Mouse (Mus musculus) limb, embryonic 12.5 days (tissue): Measurements from ENCODE around the gene Map3k14. TPM values are rescaled to one million over a fixed set of nuclear protein-coding genes. Genes with fewer than 3 reads are reported as not detected.
A peak's percentile ranks its signal among the peaks of the same experiment; 100 is the strongest.
"Not testable (repeated sequence)": the region's sequence is repeated elsewhere in the genome, so short reads cannot be mapped to it uniquely, and the experiment has no call there.

Source experiments
- ATAC-seq: fragments of 200-750 bp; cut with Nextera tagmentation; 2 replicates; pipeline ENCODE4 v1.8.0; 2017; ENCODE audit warnings: low read depth, moderate TSS enrichment; ENCODE audit not compliant: insufficient number of reproducible peaks, insufficient read depth, low FRiP score, low TSS enrichment
- H3K27ac ChIP-seq: fragments of 300-500 bp; sonication (generic); 2 replicates; pipeline ENCODE4 v1.5.1; 2016; ENCODE audit warnings: mild to moderate bottlenecking, moderate library complexity
- H3K27me3 ChIP-seq: fragments of 300-500 bp; sonication (generic); 2 replicates; pipeline ENCODE4 v1.6.1; 2016; ENCODE audit warnings: mild to moderate bottlenecking, moderate library complexity
- H3K36me3 ChIP-seq: fragments of 300-500 bp; sonication (generic); 2 replicates; pipeline ENCODE4 v1.6.1; 2016; ENCODE audit warnings: mild to moderate bottlenecking, moderate library complexity
- H3K4me1 ChIP-seq: fragments of 300-500 bp; sonication (generic); replicated peaks from 2 replicates; pipeline ENCODE4 v1.6.1; 2016
- H3K4me2 ChIP-seq: fragments of 300-500 bp; sonication (generic); 2 replicates; pipeline ENCODE4 v1.6.1; 2016; ENCODE audit warnings: mild to moderate bottlenecking, moderate library complexity
- H3K4me3 ChIP-seq: fragments of 300-500 bp; sonication (generic); replicated peaks from 2 replicates; pipeline ENCODE4 v1.5.1; 2016; ENCODE audit warnings: mild to moderate bottlenecking
- H3K9ac ChIP-seq: fragments of 300-500 bp; sonication (generic); replicated peaks from 2 replicates; pipeline ENCODE4 v1.6.1; 2016; ENCODE audit warnings: mild to moderate bottlenecking, moderate library complexity
- H3K9me3 ChIP-seq: fragments of 300-500 bp; sonication (generic); 2 replicates; pipeline ENCODE4 v1.6.1; 2016; ENCODE audit warnings: mild to moderate bottlenecking, moderate library complexity
- WGBS: fragments of 180-500 bp; shearing (Covaris S2); methylation state at CpG from one replicate; pipeline ENCODE4 v1.1.7; 2016; 5-methylcytosine and 5-hydroxymethylcytosine counted together
- polyA plus RNA-seq: library from polyadenylated mRNA; unstranded; fragments of >200 nt; fragmentation: Nextera tagmentation; extraction: Ambion mirVana; gene quantifications from 2 replicates; pipeline ENCODE4 v1.2.1, GENCODE M21; 2016

The Map3k14 gene
- polyA plus RNA-seq, 1 experiment from 2014 or later = 4.2 TPM

DNA sequence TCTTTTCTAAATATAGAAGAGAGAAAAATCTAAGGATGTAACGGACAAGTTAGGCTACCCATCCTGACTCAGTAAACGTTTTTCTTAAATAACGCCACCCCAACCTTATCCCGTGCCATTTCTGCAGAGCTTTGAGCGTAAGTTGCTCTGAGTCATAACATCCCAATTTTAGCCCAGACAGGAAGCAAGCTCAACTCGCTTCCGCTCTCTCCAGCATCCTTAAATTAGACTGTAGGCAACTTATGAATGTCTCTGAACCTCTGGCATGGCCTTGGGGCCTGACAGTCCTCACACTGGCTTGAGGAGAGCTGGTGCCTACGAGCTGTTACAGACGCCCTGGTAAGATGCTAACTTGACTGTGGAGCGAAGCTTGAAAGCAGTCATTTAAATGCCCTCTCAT, 43.8 kb downstream of the Map3k14 start:
- Histone ChIP-seq H3K36me3 (peaks cover 75% of the 10 kb centered on the region), H3K9ac (no peak overlapping the region), H3K4me1 (peaks cover 8% of the 10 kb centered on the region), H3K4me2 (no peak overlapping the region), H3K9me3 (no peaks in the 10 kb centered on the region), H3K27ac (no peak overlapping the region), H3K27me3 (peaks cover 12% of the 10 kb centered on the region), H3K4me3 (no peak overlapping the region)
- no peak for ATAC-seq
- 87% methylated on average over 10 of the region's 10 CpGs for WGBS

DNA sequence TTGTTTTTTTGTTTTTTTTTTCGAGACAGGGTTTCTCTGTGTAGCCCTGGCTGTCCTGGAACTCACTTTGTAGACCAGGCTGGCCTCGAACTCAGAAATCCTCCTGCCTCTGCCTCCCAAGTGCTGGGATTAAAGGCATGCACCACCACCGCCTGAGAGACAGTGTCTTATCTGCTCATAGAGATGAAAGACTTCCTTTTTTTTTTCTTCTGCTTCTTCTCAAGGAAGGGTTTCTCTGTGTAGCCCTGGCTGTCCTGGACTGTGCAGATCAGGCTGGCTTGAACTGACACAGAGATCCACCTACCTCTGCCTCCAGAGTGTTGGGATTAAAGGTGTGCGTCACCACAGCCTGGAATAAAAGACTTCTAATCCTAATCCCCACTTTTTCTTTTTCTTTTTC, 44.6 kb downstream of the Map3k14 start:
- not testable (repeated sequence) for H3K4me2 ChIP-seq

DNA sequence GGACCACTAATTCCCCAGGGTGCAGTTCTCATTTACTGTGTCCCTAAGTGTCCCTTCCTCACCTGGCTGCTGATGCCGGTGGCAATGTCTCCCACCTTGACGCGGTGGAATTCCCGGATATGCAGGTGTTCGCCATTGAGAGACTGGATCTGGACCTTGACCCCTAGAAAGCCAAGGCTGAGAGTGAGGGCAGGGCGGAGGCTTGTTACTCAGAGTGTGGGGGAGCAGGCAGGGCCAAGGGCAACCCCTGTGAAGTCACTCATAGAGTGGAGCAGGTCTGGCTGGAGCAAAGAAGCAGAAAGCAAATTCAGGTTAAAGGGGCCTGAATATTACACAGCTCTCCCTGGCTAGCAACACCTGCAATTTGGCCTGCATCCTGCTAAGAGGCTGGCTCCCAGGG, 45.8 kb downstream of the Map3k14 start:
- no peak overlapping the region for H3K9ac ChIP-seq
- H3K36me3 ChIP-seq = peaks cover 59% of the 10 kb centered on the region
- 90% methylated on average over 6 of the region's 6 CpGs for whole genome bisulfite sequencing
- H3K9me3 ChIP-seq = no peaks in the 10 kb centered on the region
- H3K27me3 ChIP-seq = peaks cover 22% of the 10 kb centered on the region
- no peak overlapping the region for H3K27ac ChIP-seq
- H3K4me2 ChIP-seq = no peak overlapping the region
- ATAC-seq = no peak
- peaks cover 18% of the 10 kb centered on the region for H3K4me1 ChIP-seq
- no peak overlapping the region for H3K4me3 ChIP-seq

More for the DNA sequence above, 44.6 kb downstream of the Map3k14 start:
- not testable (repeated sequence) for H3K9ac ChIP-seq, H3K27ac ChIP-seq, H3K9me3 ChIP-seq, H3K4me3 ChIP-seq, ATAC-seq
- H3K4me1 ChIP-seq = peaks cover 15% of the 10 kb centered on the region
- WGBS = 87% methylated on average over 4 of the region's 4 CpGs
- H3K27me3 ChIP-seq = peaks cover 16% of the 10 kb centered on the region
- H3K36me3 ChIP-seq = peaks cover 72% of the 10 kb centered on the region

DNA sequence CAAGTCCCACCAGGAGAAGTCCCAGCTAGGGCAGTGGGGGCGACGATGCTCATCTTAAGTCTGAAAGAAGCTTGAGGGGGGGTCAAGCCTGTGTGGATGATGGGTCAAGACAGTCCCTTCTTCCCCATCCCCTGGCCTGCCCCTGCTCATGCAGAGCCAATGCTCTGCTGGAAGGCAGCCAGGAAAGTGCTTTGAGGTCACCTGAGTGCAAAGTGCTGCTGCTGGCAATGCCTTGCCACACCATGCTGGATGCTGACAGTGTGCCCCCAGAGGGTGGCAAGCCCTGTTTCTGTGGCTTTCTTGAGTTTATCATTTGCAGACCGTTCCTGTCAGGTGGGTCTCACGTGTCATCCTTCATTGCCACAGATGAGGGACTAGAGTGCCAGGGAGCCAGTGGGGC, 47.3 kb downstream of the Map3k14 start:
- Histone ChIP-seq H3K27ac (no peak overlapping the region), H3K4me2 (no peak overlapping the region), H3K9me3 (no peaks in the 10 kb centered on the region), H3K36me3 (peaks cover 46% of the 10 kb centered on the region), H3K9ac (no peak overlapping the region), H3K27me3 (peaks cover 25% of the 10 kb centered on the region), H3K4me3 (no peak overlapping the region), H3K4me1 (peaks cover 14% of the 10 kb centered on the region)
- ATAC-seq = no peak
- 86% methylated on average over 4 of the region's 4 CpGs for WGBS

DNA sequence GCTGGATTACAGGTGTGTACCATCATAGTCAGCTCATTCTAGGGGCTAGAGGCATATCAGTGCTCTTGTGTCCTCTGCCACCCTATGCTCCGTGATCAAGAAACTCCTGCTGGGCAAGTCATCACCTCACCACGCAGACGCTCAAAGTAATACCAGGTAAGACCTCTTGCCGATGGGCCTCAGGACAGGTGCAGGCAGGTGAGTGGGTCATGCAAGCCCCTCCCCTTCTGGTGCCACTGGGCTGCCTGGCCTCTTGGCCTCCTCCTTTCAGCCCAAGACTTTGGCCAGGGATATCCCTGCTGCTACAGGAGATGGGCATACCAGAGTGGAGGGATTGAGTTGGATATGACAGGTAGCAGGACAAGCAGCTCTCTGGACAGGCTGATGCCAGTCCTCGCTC, 48.0 kb downstream of the Map3k14 start:
- H3K9me3 ChIP-seq = no peaks in the 10 kb centered on the region
- no peak overlapping the region for H3K9ac ChIP-seq
- peaks cover 25% of the 10 kb centered on the region for H3K27me3 ChIP-seq
- no peak for ATAC-seq
- peaks cover 39% of the 10 kb centered on the region for H3K36me3 ChIP-seq
- no peak overlapping the region for H3K4me2 ChIP-seq
- H3K4me1 ChIP-seq = peaks cover 12% of the 10 kb centered on the region
- 82% methylated on average over 5 of the region's 5 CpGs for WGBS
- no peak overlapping the region for H3K27ac ChIP-seq
- H3K4me3 ChIP-seq = no peak overlapping the region

DNA sequence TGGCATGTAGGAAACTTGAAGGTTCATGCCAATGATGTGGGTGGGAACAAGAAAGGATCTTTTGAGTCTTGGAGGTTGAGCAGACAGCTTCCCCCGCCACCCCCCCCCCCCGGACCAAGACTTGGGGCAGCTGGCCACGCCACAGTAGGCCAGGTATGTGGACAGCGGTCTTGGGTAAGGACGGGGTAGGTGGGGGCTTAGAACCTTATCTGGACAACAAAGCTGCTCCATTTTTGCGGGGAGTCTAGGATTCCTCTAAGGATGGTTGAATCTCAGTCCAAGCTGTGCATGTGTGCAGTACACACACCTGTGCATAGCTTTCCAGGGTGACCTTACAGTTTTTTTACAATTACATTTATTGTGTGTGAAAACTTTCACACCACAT, 48.8 kb downstream of the Map3k14 start:
- Histone ChIP-seq H3K4me2 (peak overlapping the region; percentile 75), H3K9ac (0 out of 2 replicates have a peak overlapping the region, but pooled peaks have one; percentile 8), H3K27ac (no peak overlapping the region), H3K27me3 (peaks cover 25% of the 10 kb centered on the region), H3K4me3 (peak overlapping the region; percentile 44), H3K4me1 (peaks cover 12% of the 10 kb centered on the region), H3K36me3 (peaks cover 31% of the 10 kb centered on the region), H3K9me3 (peaks cover 5% of the 10 kb centered on the region; the same call in 1 of the 2 replicates)
- WGBS = 20% methylated on average over 6 of the region's 6 CpGs
- ATAC-seq = 0 out of 2 replicates have a peak, but pooled peaks have one; percentile 6

DNA sequence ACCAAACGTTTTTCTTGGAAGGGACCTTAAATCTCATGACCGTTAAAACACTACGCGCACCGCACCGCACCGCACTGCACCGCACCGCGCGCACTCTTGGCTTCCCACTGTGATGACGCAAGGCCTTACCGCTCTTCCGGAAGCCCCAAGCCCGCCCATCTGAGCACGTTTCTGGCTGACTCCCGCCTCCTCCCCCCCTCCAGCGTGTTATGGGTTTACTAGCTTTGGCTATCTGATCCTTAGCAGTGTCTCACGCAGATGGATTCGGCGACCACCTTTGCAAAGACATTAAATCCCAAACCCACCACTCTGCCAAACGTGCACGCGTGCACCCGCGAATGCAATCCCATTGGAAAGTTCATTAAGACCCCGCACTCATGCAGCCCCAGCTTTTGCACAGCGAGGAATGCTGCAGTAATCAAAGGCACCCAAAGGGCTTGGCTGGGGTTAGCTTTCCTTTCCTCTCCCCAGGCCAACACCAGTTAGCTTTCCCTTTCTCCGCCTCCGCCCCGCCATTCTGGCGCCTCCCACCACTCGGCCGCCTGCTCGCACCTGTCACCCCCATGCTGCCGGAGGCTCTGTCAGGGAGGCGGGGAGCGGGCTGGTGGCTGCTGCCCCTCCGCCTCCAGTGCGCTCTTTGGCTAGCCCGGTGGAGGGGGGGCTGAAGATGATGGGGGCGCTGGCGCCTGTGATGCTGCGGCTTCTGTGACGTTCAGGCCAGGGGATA, 49.3 kb downstream of the Map3k14 start, which contains the start of gene Spata32:
Gene Spata32 (minus strand): TSS at position 643 of the 727 bp plus-strand sequence.
- peak; percentile 79; the same call in 1 of the 2 replicates for ATAC-seq

DNA sequence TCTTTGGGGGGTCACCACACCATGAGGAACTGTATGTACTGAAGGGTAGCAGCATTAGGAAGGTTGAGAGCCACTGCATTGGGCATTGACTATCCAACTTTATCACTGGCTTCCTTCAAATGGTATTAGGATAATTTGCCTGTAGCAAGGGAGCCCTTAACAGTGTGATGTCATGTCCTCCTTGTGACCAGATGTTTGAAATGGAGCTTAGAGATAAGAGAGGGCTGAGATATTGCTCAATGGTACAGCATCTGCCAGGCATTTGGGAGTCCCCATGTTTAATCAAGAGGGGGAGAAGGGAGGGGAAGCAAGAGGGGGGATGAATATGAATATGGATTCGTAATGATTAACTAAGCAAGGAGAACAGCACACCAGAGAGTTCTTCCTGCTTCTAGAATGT, 51.9 kb downstream of the Map3k14 start:
- H3K9me3 ChIP-seq = peaks cover 8% of the 10 kb centered on the region; the same call in 1 of the 2 replicates
- H3K4me1 ChIP-seq = peaks cover 12% of the 10 kb centered on the region
- peaks cover 32% of the 10 kb centered on the region for H3K27me3 ChIP-seq
- WGBS = 79% methylated on average over 1 of the region's 1 CpGs
- ATAC-seq = no peak
- H3K4me3 ChIP-seq = no peak overlapping the region
- no peak overlapping the region for H3K27ac ChIP-seq
- no peak overlapping the region for H3K4me2 ChIP-seq
- no peak overlapping the region for H3K9ac ChIP-seq
- H3K36me3 ChIP-seq = peaks cover 11% of the 10 kb centered on the region

More for the DNA sequence above, 49.3 kb downstream of the Map3k14 start, which contains the start of gene Spata32:
- peaks cover 12% of the 10 kb centered on the region for H3K4me1 ChIP-seq
- H3K27me3 ChIP-seq = peaks cover 25% of the 10 kb centered on the region
- H3K9ac ChIP-seq = peak within 1 kb of the TSS; percentile 8; the same call in 1 of the 2 replicates
- no peak within 1 kb of the TSS for H3K27ac ChIP-seq
- WGBS = 1% methylated on average over 45 of the region's 45 CpGs
- peaks cover 8% of the 10 kb centered on the region; the same call in 1 of the 2 replicates for H3K9me3 ChIP-seq
- H3K4me2 ChIP-seq = peak within 1 kb of the TSS; percentile 75
- peak within 1 kb of the TSS; percentile 44 for H3K4me3 ChIP-seq
- H3K36me3 ChIP-seq = peaks cover 27% of the 10 kb centered on the region

DNA sequence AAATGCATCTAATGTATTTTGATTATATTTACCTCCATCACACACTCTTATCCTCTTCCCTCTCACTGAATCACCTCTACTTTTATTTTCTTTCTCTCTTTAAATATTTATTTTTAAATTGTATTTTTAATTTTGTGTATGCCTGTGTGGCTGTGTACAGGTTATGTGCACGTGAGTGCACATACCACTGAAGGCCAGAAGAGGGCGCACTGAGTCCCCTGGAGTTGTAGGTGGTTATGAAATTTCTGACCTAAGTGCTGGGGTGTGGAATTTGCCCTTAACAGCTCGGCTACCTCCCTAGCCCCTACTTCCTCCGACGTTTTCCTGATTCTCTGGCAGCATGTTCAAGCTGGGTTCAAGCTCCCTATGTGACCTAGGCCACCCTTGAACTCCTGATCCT, 53.6 kb downstream of the Map3k14 start:
- WGBS = 80% methylated on average over 5 of the region's 5 CpGs
- Histone ChIP-seq H3K9me3 (peaks cover 8% of the 10 kb centered on the region; the same call in 1 of the 2 replicates), H3K36me3 (no peaks in the 10 kb centered on the region), H3K4me1 (peaks cover 12% of the 10 kb centered on the region), H3K4me3 (no peak overlapping the region), H3K27me3 (peaks cover 23% of the 10 kb centered on the region), H3K4me2 (no peak overlapping the region), H3K9ac (no peak overlapping the region), H3K27ac (no peak overlapping the region)
- ATAC-seq = no peak

DNA sequence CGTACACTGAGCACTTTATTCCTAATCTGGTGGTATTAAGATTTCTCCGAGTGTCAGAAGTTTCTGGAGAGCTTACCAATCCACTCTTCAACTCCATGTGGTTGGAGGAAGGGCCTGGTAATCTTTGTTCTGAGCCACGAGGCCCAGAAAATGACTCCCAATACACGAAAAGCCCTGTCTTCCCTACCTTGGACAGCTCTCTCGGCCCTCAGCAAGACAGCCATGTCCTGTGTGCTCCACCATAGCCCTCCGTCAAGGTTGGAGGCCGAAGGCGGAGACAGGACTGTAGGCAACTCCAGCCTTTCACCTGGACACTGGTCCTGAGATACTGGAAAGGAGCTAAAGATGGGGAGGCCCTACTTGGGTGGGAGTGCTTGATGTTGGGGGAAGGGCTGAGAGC, 57.0 kb downstream of the Map3k14 start:
- Histone ChIP-seq H3K4me3 (no peak overlapping the region), H3K9me3 (peaks cover 8% of the 10 kb centered on the region; the same call in 1 of the 2 replicates), H3K4me2 (no peak overlapping the region), H3K27me3 (peaks cover 7% of the 10 kb centered on the region; the same call in 1 of the 2 replicates), H3K4me1 (no peaks in the 10 kb centered on the region), H3K9ac (no peak overlapping the region), H3K27ac (no peak overlapping the region), H3K36me3 (no peaks in the 10 kb centered on the region)
- 64% methylated on average over 8 of the region's 8 CpGs for WGBS
- no peak for ATAC-seq

DNA sequence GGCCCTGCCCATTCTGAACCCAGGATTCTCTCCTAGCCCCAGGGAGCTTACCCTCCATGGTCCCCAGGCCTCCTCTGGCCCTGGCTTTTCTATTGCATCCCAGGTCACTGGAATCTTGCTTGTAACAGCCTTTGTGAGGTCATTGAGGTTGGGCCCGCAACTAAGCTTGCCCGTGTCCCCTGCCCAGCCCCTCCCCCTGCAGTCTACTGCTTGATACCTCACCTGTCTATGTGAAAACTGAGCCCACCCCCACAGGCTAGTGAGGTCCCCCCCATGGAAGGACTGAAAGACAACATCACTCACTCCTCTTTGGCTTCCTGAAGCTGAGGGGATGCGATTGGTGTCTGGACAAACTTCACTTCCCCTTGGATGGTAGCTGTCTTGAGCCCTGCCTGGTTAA, 58.8 kb downstream of the Map3k14 start, which contains the start of gene 1700023F06Rik:
Gene 1700023F06Rik (minus strand): TSS at position 101 of the 400 bp plus-strand sequence.
- Histone ChIP-seq H3K4me1 (no peaks in the 10 kb centered on the region), H3K9ac (no peak within 1 kb of the TSS), H3K36me3 (no peaks in the 10 kb centered on the region), H3K4me3 (no peak within 1 kb of the TSS), H3K27ac (no peak within 1 kb of the TSS), H3K27me3 (peaks cover 7% of the 10 kb centered on the region; the same call in 1 of the 2 replicates), H3K9me3 (0 out of 2 replicates have a peak, but pooled peaks cover 3% of the 10 kb centered on the region), H3K4me2 (no peak within 1 kb of the TSS)
- 83% methylated on average over 3 of the region's 3 CpGs for WGBS
- no peak for ATAC-seq
